Comparison of ENCODE assay signal across 17 mouse cellular contexts in genomic region chr3:107917097-107917496, GRCm38 (mm10). TPM values are rescaled to one million over a fixed set of nuclear protein-coding genes. Genes with fewer than 3 reads are reported as not detected.
DNase-seq lines count a peak whose midpoint lies in the region; ATAC-seq and TF ChIP-seq lines count a peak whose summit lies in the region.
"Had no signal": no experiment of that assay in that cellular context is flagged by ENCODE, and none has a peak within 500 bp of the region (broad histone marks: within the 10 kb centered on the region; RNA-seq: fewer than 3 reads in every experiment).

No protein-coding gene starts in this region.

- DNase-seq in heart, postnatal 0 days (ENCODE audit: low spot score), result no peak
- no peak for DNase-seq in heart, postnatal 25 days (ENCODE audit: low spot score)
- DNase-seq in midbrain, postnatal 0 days (ENCODE audit: low spot score), result no peak
- peak; percentile 73 for DNase-seq in R1 (ENCODE audit: low read depth, low spot score)
- DNase-seq in splenic B cell, adult 2 months (ENCODE audit: low read depth, low spot score), result peak; percentile 21
- no peak for DNase-seq in frontal cortex, postnatal 25 days (ENCODE audit: low spot score in 2 of 2)
- no peak for DNase-seq in ovary, adult 18-20 months (ENCODE audit: low spot score)
- DNase-seq: adrenal gland, postnatal 25 days; cerebellum, adult 2 months; kidney, postnatal 10 days; liver, embryonic 13.5 days had no signal

- no peak overlapping the region for H3K9ac ChIP-seq in heart, postnatal 0 days (replicated peaks; ENCODE audit: low read depth, low read length)
- H3K9ac ChIP-seq in midbrain, postnatal 0 days (replicated peaks; ENCODE audit: low read length, poor library complexity, severe bottlenecking), result no peak overlapping the region
- no peak overlapping the region for H3K9ac ChIP-seq in midbrain, embryonic 16.5 days (ENCODE audit: low read depth, low read length)
- H3K9ac ChIP-seq: forebrain, embryonic 12.5 days; hindbrain, embryonic 12.5 days; liver, embryonic 13.5 days had no signal

- H3K9me3 ChIP-seq in heart, postnatal 0 days (replicated peaks; ENCODE audit: control insufficient read depth, low read length), result no peaks in the 10 kb centered on the region
- no peaks in the 10 kb centered on the region for H3K9me3 ChIP-seq in midbrain, postnatal 0 days (ENCODE audit: low read length)
- H3K9me3 ChIP-seq in midbrain, embryonic 16.5 days (replicated peaks; ENCODE audit: control insufficient read depth, low read length, poor library complexity, severe bottlenecking), result no peaks in the 10 kb centered on the region
- H3K9me3 ChIP-seq: forebrain, embryonic 12.5 days; hindbrain, embryonic 12.5 days; liver, embryonic 13.5 days; midbrain, embryonic 10.5 days had no signal

- H3K4me2 ChIP-seq in heart, postnatal 0 days (ENCODE audit: low read depth, low read length), result no peak overlapping the region
- H3K4me2 ChIP-seq in midbrain, postnatal 0 days (ENCODE audit: low read depth, low read length, poor library complexity, severe bottlenecking), result no peak overlapping the region
- no peak overlapping the region for H3K4me2 ChIP-seq in midbrain, embryonic 16.5 days (ENCODE audit: low read length)
- H3K4me2 ChIP-seq: forebrain, embryonic 12.5 days; hindbrain, embryonic 12.5 days; liver, embryonic 13.5 days had no signal

- H3K27ac ChIP-seq in heart, postnatal 0 days (ENCODE audit: low read depth), result no peak overlapping the region
- no peak overlapping the region for H3K27ac ChIP-seq in midbrain, postnatal 0 days (ENCODE audit: low read depth, low read length)
- H3K27ac ChIP-seq in midbrain, embryonic 16.5 days (ENCODE audit: low read length), result no peak overlapping the region
- H3K27ac ChIP-seq: forebrain, embryonic 12.5 days; hindbrain, embryonic 12.5 days; liver, embryonic 13.5 days; midbrain, embryonic 10.5 days had no signal

- 0 out of 2 replicates have a peak, but pooled peaks have one; percentile 17 for TF ChIP-seq CTCF in heart, postnatal 0 days (IDR thresholded peaks at IDR 0.05; ENCODE audit: low read depth)
- peak; percentile 57 for TF ChIP-seq CTCF in midbrain, postnatal 0 days (IDR thresholded peaks at IDR 0.05)

- no peaks in the 10 kb centered on the region for H3K36me3 ChIP-seq in heart, postnatal 0 days (replicated peaks; ENCODE audit: control insufficient read depth, insufficient read depth, low read length)
- no peaks in the 10 kb centered on the region for H3K36me3 ChIP-seq in midbrain, postnatal 0 days (ENCODE audit: insufficient read depth, low read length)
- no peaks in the 10 kb centered on the region for H3K36me3 ChIP-seq in midbrain, embryonic 16.5 days (ENCODE audit: control insufficient read depth, insufficient read depth, low read length)
- H3K36me3 ChIP-seq in splenic B cell, adult 2 months (ENCODE audit: control insufficient read depth, insufficient read depth, low read length, poor library complexity, severe bottlenecking), result no peaks in the 10 kb centered on the region
- H3K36me3 ChIP-seq: forebrain, embryonic 12.5 days; hindbrain, embryonic 12.5 days; liver, embryonic 13.5 days; midbrain, embryonic 10.5 days had no signal

- TF ChIP-seq EP300 in heart, postnatal 0 days (IDR thresholded peaks at IDR 0.05; ENCODE audit: low read depth), result no peak

- no peaks in the 10 kb centered on the region for H3K27me3 ChIP-seq in heart, postnatal 0 days (ENCODE audit: control insufficient read depth, insufficient read depth, low read length)
- H3K27me3 ChIP-seq in midbrain, postnatal 0 days (ENCODE audit: insufficient read depth, low read length), result no peaks in the 10 kb centered on the region
- no peaks in the 10 kb centered on the region for H3K27me3 ChIP-seq in midbrain, embryonic 16.5 days (ENCODE audit: control insufficient read depth, insufficient read depth, low read depth, low read length)
- no peaks in the 10 kb centered on the region for H3K27me3 ChIP-seq in splenic B cell, adult 2 months (ENCODE audit: control insufficient read depth, insufficient read depth, low read length, poor library complexity, severe bottlenecking)
- H3K27me3 ChIP-seq: forebrain, embryonic 12.5 days; hindbrain, embryonic 12.5 days had no signal

- no peak for ATAC-seq in heart, postnatal 0 days (ENCODE audit: insufficient read depth, low read depth)
- ATAC-seq in midbrain, postnatal 0 days (ENCODE audit: low FRiP score), result no peak
- ATAC-seq in midbrain, embryonic 16.5 days, result no peak

- H3K4me1 ChIP-seq in heart, postnatal 0 days (ENCODE audit: control insufficient read depth, insufficient read depth), result no peaks in the 10 kb centered on the region
- no peaks in the 10 kb centered on the region for H3K4me1 ChIP-seq in midbrain, postnatal 0 days (ENCODE audit: insufficient read depth, low read length)
- H3K4me1 ChIP-seq in midbrain, embryonic 16.5 days (ENCODE audit: control insufficient read depth, insufficient read depth, low read length), result no peaks in the 10 kb centered on the region
- H3K4me1 ChIP-seq: forebrain, embryonic 12.5 days; hindbrain, embryonic 12.5 days; midbrain, embryonic 10.5 days had no signal

- WGBS in heart, postnatal 0 days, result 84% methylated on average over 3 of the region's 3 CpGs
- 83% methylated on average over 3 of the region's 3 CpGs for WGBS in midbrain, postnatal 0 days
- 81% methylated on average over 3 of the region's 3 CpGs for WGBS in midbrain, embryonic 16.5 days

- intact Hi-C loops in heart, postnatal 25 days (cut with DNase I), result loop anchor here (5.0 kb wide), 2 partner anchors 145 to 220 kb away; partner anchors contain the start of gene Ahcyl1

- H3K4me3 ChIP-seq in heart, postnatal 0 days (ENCODE audit: low read depth, low read length), result no peak overlapping the region
- H3K4me3 ChIP-seq in midbrain, postnatal 0 days (ENCODE audit: low read depth, low read length), result no peak overlapping the region
- no peak overlapping the region for H3K4me3 ChIP-seq in midbrain, embryonic 16.5 days (ENCODE audit: low read depth, low read length)
- H3K4me3 ChIP-seq: forebrain, embryonic 12.5 days; hindbrain, embryonic 12.5 days; liver, embryonic 13.5 days; midbrain, embryonic 10.5 days had no signal

RNA-seq across cellular contexts. Expression of gene Gstm7, which starts 14.5 kb away (rescaled TPM):
- 51.2 and 62.3 TPM in 2 replicates for total RNA-seq in heart, postnatal 0 days (2014; rRNA removed; ENCODE audit: low replicate concordance)
- 33.3 and 35.0 TPM in 2 replicates for polyA plus RNA-seq in heart, postnatal 0 days (2015; fragmentation: Nextera tagmentation; extraction: Ambion mirVana)
- total RNA-seq in heart, postnatal 25 days (2021), result 10 to 100 TPM; 77.7 to 79.7 TPM
- total RNA-seq in midbrain, postnatal 0 days (2014; rRNA removed), result 28.5 and 36.4 TPM in 2 replicates
- polyA plus RNA-seq in midbrain, postnatal 0 days (2015; fragmentation: Nextera tagmentation; extraction: Ambion mirVana), result 38.3 and 38.9 TPM in 2 replicates
- 44.7 and 62.2 TPM in 2 replicates for polyA plus RNA-seq in midbrain, embryonic 16.5 days (2015; fragmentation: Nextera tagmentation; extraction: Ambion mirVana)

RNA-seq across cellular contexts. Expression of gene Gstm5, which starts 21.5 kb away (rescaled TPM):
- total RNA-seq in heart, postnatal 0 days (2014; rRNA removed; ENCODE audit: low replicate concordance), result 81.9 and 98.4 TPM in 2 replicates
- polyA plus RNA-seq in heart, postnatal 0 days (2015; fragmentation: Nextera tagmentation; extraction: Ambion mirVana), result 132 and 138 TPM in 2 replicates
- total RNA-seq in heart, postnatal 25 days (2021), result 10 to 100 TPM; 50.1 to 51.4 TPM
- 142 and 166 TPM in 2 replicates for total RNA-seq in midbrain, postnatal 0 days (2014; rRNA removed)
- 316 and 320 TPM in 2 replicates for polyA plus RNA-seq in midbrain, postnatal 0 days (2015; fragmentation: Nextera tagmentation; extraction: Ambion mirVana)
- 225 and 239 TPM in 2 replicates for polyA plus RNA-seq in midbrain, embryonic 16.5 days (2015; fragmentation: Nextera tagmentation; extraction: Ambion mirVana)

RNA-seq across cellular contexts. Expression of gene Gstm6, which starts 26.5 kb away (rescaled TPM):
- 17.9 and 20.3 TPM in 2 replicates for total RNA-seq in heart, postnatal 0 days (2014; rRNA removed; ENCODE audit: low replicate concordance)
- polyA plus RNA-seq in heart, postnatal 0 days (2015; fragmentation: Nextera tagmentation; extraction: Ambion mirVana), result 11.5 and 12.9 TPM in 2 replicates
- 1 to 10 TPM; 1.6 to 3.2 TPM for total RNA-seq in heart, postnatal 25 days (2021)
- total RNA-seq in midbrain, postnatal 0 days (2014; rRNA removed), result 16.7 and 25.5 TPM in 2 replicates
- 27.2 and 31.6 TPM in 2 replicates for polyA plus RNA-seq in midbrain, postnatal 0 days (2015; fragmentation: Nextera tagmentation; extraction: Ambion mirVana)
- 21.2 and 23.2 TPM in 2 replicates for polyA plus RNA-seq in midbrain, embryonic 16.5 days (2015; fragmentation: Nextera tagmentation; extraction: Ambion mirVana)

RNA-seq across cellular contexts. Expression of gene Eps8l3, which starts 40.1 kb away (rescaled TPM):
- total RNA-seq in heart, postnatal 0 days (2014; rRNA removed; ENCODE audit: low replicate concordance), result not detected in 2 replicates
- not detected in 2 replicates for polyA plus RNA-seq in heart, postnatal 0 days (2015; fragmentation: Nextera tagmentation; extraction: Ambion mirVana)
- not detected for total RNA-seq in heart, postnatal 25 days (2021)
- total RNA-seq in midbrain, postnatal 0 days (2014; rRNA removed), result not detected in 2 replicates
- not detected in 2 replicates for polyA plus RNA-seq in midbrain, postnatal 0 days (2015; fragmentation: Nextera tagmentation; extraction: Ambion mirVana)
- polyA plus RNA-seq in midbrain, embryonic 16.5 days (2015; fragmentation: Nextera tagmentation; extraction: Ambion mirVana), result not detected in 2 replicates
- total RNA-seq: adrenal gland, postnatal 25 days had no signal
- polyA plus RNA-seq: embryonic facial prominence, embryonic 11.5 days; forebrain, embryonic 12.5 days; hindbrain, embryonic 12.5 days; liver, embryonic 13.5 days; midbrain, embryonic 10.5 days; neural tube, embryonic 14.5 days had no signal

RNA-seq across cellular contexts. Expression of gene Gstm3, which starts 52.0 kb away (rescaled TPM):
- not detected in 2 replicates for total RNA-seq in heart, postnatal 0 days (2014; rRNA removed; ENCODE audit: low replicate concordance)
- not detected in 2 replicates for polyA plus RNA-seq in heart, postnatal 0 days (2015; fragmentation: Nextera tagmentation; extraction: Ambion mirVana)
- not detected for total RNA-seq in heart, postnatal 25 days (2021)
- not detected in 2 replicates for total RNA-seq in midbrain, postnatal 0 days (2014; rRNA removed)
- polyA plus RNA-seq in midbrain, postnatal 0 days (2015; fragmentation: Nextera tagmentation; extraction: Ambion mirVana), result not detected in 2 replicates
- polyA plus RNA-seq in midbrain, embryonic 16.5 days (2015; fragmentation: Nextera tagmentation; extraction: Ambion mirVana), result not detected in 2 replicates
- total RNA-seq: adrenal gland, postnatal 25 days had no signal
- polyA plus RNA-seq: cerebellum, adult 2 months; embryonic facial prominence, embryonic 11.5 days; forebrain, embryonic 12.5 days; hindbrain, embryonic 12.5 days; midbrain, embryonic 10.5 days; neural tube, embryonic 14.5 days had no signal

Comparison
In these comparisons a context has a peak if more than half of its experiments do, and no peak if none do; other contexts are left out.
1. DNase-seq: peak in R1 (single experiment) and splenic B cell, adult 2 months (single experiment); none in heart, postnatal 0 days (single experiment), heart, postnatal 25 days (single experiment), midbrain, postnatal 0 days (single experiment), frontal cortex, postnatal 25 days (0 of 2) and ovary, adult 18-20 months (single experiment).